In genomic region chr1:178483854-178484253, GRCm38 (mm10) we compare ENCODE assay signal across 33 mouse cellular contexts. TPM values are rescaled to one million over a fixed set of nuclear protein-coding genes. Genes with fewer than 3 reads are reported as not detected.
"Had no signal": no experiment of that assay in that cellular context is flagged by ENCODE, and none has a peak within 500 bp of the region (broad histone marks: within the 10 kb centered on the region; RNA-seq: fewer than 3 reads in every experiment).

No protein-coding gene starts in this region.

- H3K36me3 ChIP-seq: limb, embryonic 10.5 days; limb, embryonic 12.5 days; limb, embryonic 13.5 days; limb, embryonic 15.5 days; liver, embryonic 12.5 days; liver, embryonic 13.5 days; liver, embryonic 15.5 days; lung, embryonic 15.5 days; midbrain, embryonic 10.5 days; midbrain, embryonic 12.5 days; midbrain, embryonic 13.5 days; midbrain, embryonic 15.5 days; neural tube, embryonic 12.5 days had no signal

- H3K9me3 ChIP-seq: limb, embryonic 10.5 days; limb, embryonic 12.5 days; limb, embryonic 13.5 days; limb, embryonic 15.5 days; liver, embryonic 12.5 days; liver, embryonic 13.5 days; liver, embryonic 15.5 days; lung, embryonic 15.5 days; megakaryocyte, embryonic 14.5 days; midbrain, embryonic 10.5 days; midbrain, embryonic 12.5 days; midbrain, embryonic 13.5 days; midbrain, embryonic 15.5 days; neural tube, embryonic 12.5 days had no signal

- H3K9ac ChIP-seq: limb, embryonic 12.5 days; limb, embryonic 13.5 days; limb, embryonic 15.5 days; liver, embryonic 12.5 days; liver, embryonic 13.5 days; liver, embryonic 14.5 days; liver, embryonic 15.5 days; liver, postnatal 0 days; lung, embryonic 14.5 days; lung, embryonic 15.5 days; midbrain, embryonic 12.5 days; midbrain, embryonic 13.5 days; midbrain, embryonic 15.5 days; neural tube, embryonic 12.5 days had no signal

- ATAC-seq: liver, embryonic 12.5 days; liver, postnatal 0 days; lung, postnatal 0 days; midbrain, embryonic 13.5 days; midbrain, embryonic 15.5 days; midbrain, embryonic 16.5 days had no signal

- DNase-seq: left cerebral cortex, postnatal 4 days; liver; liver, embryonic 13.5 days; liver, postnatal 0 days; lung, adult 18-20 months; lung, adult 2 months; lung, embryonic 14.5 days; lung, postnatal 10 days; lung, postnatal 14 days; lung, postnatal 36 days; lung, postnatal 4 days; midbrain, embryonic 14.5 days had no signal

- H3K27ac ChIP-seq: limb, embryonic 10.5 days; limb, embryonic 12.5 days; limb, embryonic 13.5 days; limb, embryonic 15.5 days; liver, embryonic 12.5 days; liver, embryonic 13.5 days; liver, embryonic 14.5 days; liver, embryonic 15.5 days; lung, embryonic 15.5 days; macrophage; midbrain, embryonic 10.5 days; midbrain, embryonic 12.5 days; midbrain, embryonic 13.5 days; midbrain, embryonic 15.5 days; neural tube, embryonic 12.5 days had no signal

- H3K27me3 ChIP-seq: limb, embryonic 12.5 days; limb, embryonic 13.5 days; limb, embryonic 15.5 days; liver, embryonic 12.5 days; liver, embryonic 13.5 days; liver, embryonic 15.5 days; lung, embryonic 15.5 days; midbrain, embryonic 12.5 days; midbrain, embryonic 13.5 days; midbrain, embryonic 15.5 days; neural tube, embryonic 12.5 days had no signal

- H3K4me3 ChIP-seq: limb, embryonic 10.5 days; limb, embryonic 12.5 days; limb, embryonic 13.5 days; limb, embryonic 15.5 days; liver, embryonic 12.5 days; liver, embryonic 13.5 days; liver, embryonic 15.5 days; lung, embryonic 15.5 days; megakaryocyte, embryonic 14.5 days; midbrain, embryonic 10.5 days; midbrain, embryonic 12.5 days; midbrain, embryonic 13.5 days; midbrain, embryonic 15.5 days; myocyte; neural tube, embryonic 12.5 days had no signal

- H3K4me2 ChIP-seq: limb, embryonic 12.5 days; limb, embryonic 13.5 days; limb, embryonic 15.5 days; liver, embryonic 11.5 days; liver, embryonic 12.5 days; liver, embryonic 13.5 days; liver, embryonic 15.5 days; lung, embryonic 14.5 days; lung, embryonic 15.5 days; midbrain, embryonic 11.5 days; midbrain, embryonic 12.5 days; midbrain, embryonic 13.5 days; midbrain, embryonic 15.5 days; neural tube, embryonic 12.5 days had no signal

- H3K4me1 ChIP-seq: limb, embryonic 13.5 days; limb, embryonic 15.5 days; liver, embryonic 12.5 days; liver, embryonic 13.5 days; liver, embryonic 15.5 days; megakaryocyte, embryonic 14.5 days; midbrain, embryonic 10.5 days; midbrain, embryonic 13.5 days; midbrain, embryonic 15.5 days; neural tube, embryonic 12.5 days had no signal

RNA-seq across cellular contexts. Expression of gene Kif26b, which starts 45.1 kb away (rescaled TPM):
- total RNA-seq: monocyte, adult 5-6 weeks had no signal
- polyA plus RNA-seq: macrophage had no signal
